Comparison of ENCODE assay signal across 28 mouse cellular contexts in genomic region chr3:55148091-55148490, GRCm38 (mm10). TPM values are rescaled to one million over a fixed set of nuclear protein-coding genes. Genes with fewer than 3 reads are reported as not detected.
DNase-seq lines count a peak whose midpoint lies in the region; ATAC-seq and TF ChIP-seq lines count a peak whose summit lies in the region.
"Had no signal": no experiment of that assay in that cellular context is flagged by ENCODE, and none has a peak within 500 bp of the region (broad histone marks: within the 10 kb centered on the region; RNA-seq: fewer than 3 reads in every experiment).

No protein-coding gene starts in this region.

- intact Hi-C loops in left cerebral cortex, postnatal 14 days (cut with DNase I) = no loop called here

- ATAC-seq in kidney, postnatal 0 days (replicated peaks; ENCODE audit: low FRiP score, low read depth) = no peak
- ATAC-seq in kidney, embryonic 15.5 days (replicated peaks; ENCODE audit: low FRiP score) = no peak
- ATAC-seq: forebrain, embryonic 15.5 days; intestine, embryonic 15.5 days; liver, postnatal 0 days had no signal

- H3K36me3 ChIP-seq in kidney, postnatal 0 days (ENCODE audit: insufficient read depth, low read length) = no peaks in the 10 kb centered on the region
- H3K36me3 ChIP-seq in kidney, embryonic 15.5 days = no peaks in the 10 kb centered on the region
- H3K36me3 ChIP-seq in embryonic facial prominence, embryonic 10.5 days (replicated peaks) = no peaks in the 10 kb centered on the region
- no peaks in the 10 kb centered on the region for H3K36me3 ChIP-seq in limb, embryonic 10.5 days
- H3K36me3 ChIP-seq: forebrain, embryonic 15.5 days; hindbrain, embryonic 13.5 days; intestine, embryonic 15.5 days had no signal

- no peak overlapping the region for H3K4me3 ChIP-seq in kidney, postnatal 0 days (replicated peaks; ENCODE audit: low read depth, low read length)
- H3K4me3 ChIP-seq in kidney, embryonic 15.5 days (replicated peaks) = no peak overlapping the region
- H3K4me3 ChIP-seq in embryonic facial prominence, embryonic 10.5 days = no peak overlapping the region
- no peak overlapping the region for H3K4me3 ChIP-seq in limb, embryonic 10.5 days
- H3K4me3 ChIP-seq: erythroblast, embryonic 14.5 days; forebrain, embryonic 15.5 days; hindbrain, embryonic 13.5 days; intestine, embryonic 15.5 days had no signal

- H3K9ac ChIP-seq in kidney, postnatal 0 days (ENCODE audit: low read depth, low read length) = no peak overlapping the region
- H3K9ac ChIP-seq in kidney, embryonic 15.5 days = no peak overlapping the region
- H3K9ac ChIP-seq: forebrain, embryonic 15.5 days; hindbrain, embryonic 13.5 days; intestine, embryonic 15.5 days; liver, postnatal 0 days had no signal

- no peaks in the 10 kb centered on the region for H3K27me3 ChIP-seq in kidney, postnatal 0 days (ENCODE audit: insufficient read depth, low read length)
- H3K27me3 ChIP-seq in kidney, embryonic 15.5 days = no peaks in the 10 kb centered on the region
- H3K27me3 ChIP-seq in embryonic facial prominence, embryonic 10.5 days (replicated peaks; ENCODE audit: low read depth, poor library complexity, severe bottlenecking) = no peaks in the 10 kb centered on the region
- no peaks in the 10 kb centered on the region for H3K27me3 ChIP-seq in limb, embryonic 10.5 days (ENCODE audit: low read depth, poor library complexity, severe bottlenecking)
- H3K27me3 ChIP-seq: forebrain, embryonic 15.5 days; hindbrain, embryonic 13.5 days; intestine, embryonic 15.5 days had no signal

- no peak overlapping the region for H3K27ac ChIP-seq in kidney, postnatal 0 days
- no peak overlapping the region for H3K27ac ChIP-seq in kidney, embryonic 15.5 days
- H3K27ac ChIP-seq in embryonic facial prominence, embryonic 10.5 days (replicated peaks) = peak overlapping the region; percentile 21; the same call in 1 of the 2 replicates
- peak overlapping the region; percentile 77 for H3K27ac ChIP-seq in limb, embryonic 10.5 days
- H3K27ac ChIP-seq: forebrain, embryonic 15.5 days; hindbrain, embryonic 13.5 days; intestine, embryonic 15.5 days had no signal

- H3K4me2 ChIP-seq in kidney, postnatal 0 days (ENCODE audit: low read length) = no peak overlapping the region
- no peak overlapping the region for H3K4me2 ChIP-seq in kidney, embryonic 15.5 days
- H3K4me2 ChIP-seq: forebrain, embryonic 15.5 days; hindbrain, embryonic 13.5 days; intestine, embryonic 15.5 days had no signal

- no peaks in the 10 kb centered on the region for H3K9me3 ChIP-seq in kidney, postnatal 0 days (replicated peaks; ENCODE audit: low read length)
- H3K9me3 ChIP-seq in kidney, embryonic 15.5 days (replicated peaks) = no peaks in the 10 kb centered on the region
- no peaks in the 10 kb centered on the region for H3K9me3 ChIP-seq in embryonic facial prominence, embryonic 10.5 days
- no peaks in the 10 kb centered on the region for H3K9me3 ChIP-seq in limb, embryonic 10.5 days (replicated peaks)
- H3K9me3 ChIP-seq: forebrain, embryonic 15.5 days; hindbrain, embryonic 13.5 days; intestine, embryonic 15.5 days had no signal

- TF ChIP-seq CTCF in kidney, postnatal 0 days (IDR thresholded peaks at IDR 0.05; ENCODE audit: low read depth) = no peak

- WGBS in kidney, postnatal 0 days = 20% methylated on average over 3 of the region's 3 CpGs
- 14% methylated on average over 3 of the region's 3 CpGs for WGBS in kidney, embryonic 15.5 days
- WGBS in embryonic facial prominence, embryonic 10.5 days = 20% methylated on average over 3 of the region's 3 CpGs
- 10% methylated on average over 3 of the region's 3 CpGs for WGBS in limb, embryonic 10.5 days

- DNase-seq in kidney, postnatal 0 days (ENCODE audit: low spot score) = peak; percentile 39
- peak; percentile 25 for DNase-seq in NIH3T3 (ENCODE audit: low read depth)
- peak; percentile 21 for DNase-seq in embryonic facial prominence, embryonic 10.5 days (ENCODE audit: low spot score)
- no peak for DNase-seq in limb, embryonic 10.5 days (ENCODE audit: low spot score)
- DNase-seq in left cerebral cortex, adult 11 months (ENCODE audit: low spot score) = no peak
- DNase-seq in right cerebral cortex, postnatal 4 days = no peak
- no peak for DNase-seq in left cerebral cortex, postnatal 14 days (ENCODE audit: low spot score in 2 of 2)
- DNase-seq: B cell, adult 2 months; cerebellum, adult 2 months; layer of hippocampus, adult 9-11 months; liver, postnatal 0 days; lung, postnatal 10 days; midbrain, embryonic 14.5 days; right cerebral cortex, adult 18-20 months; thymus, postnatal 36 days had no signal

- no peaks in the 10 kb centered on the region for H3K4me1 ChIP-seq in kidney, postnatal 0 days (replicated peaks; ENCODE audit: insufficient read depth, low read length)
- H3K4me1 ChIP-seq in kidney, embryonic 15.5 days = no peaks in the 10 kb centered on the region
- H3K4me1 ChIP-seq in embryonic facial prominence, embryonic 10.5 days = peaks cover 12% of the 10 kb centered on the region
- peaks cover 14% of the 10 kb centered on the region for H3K4me1 ChIP-seq in limb, embryonic 10.5 days
- H3K4me1 ChIP-seq: forebrain, embryonic 15.5 days; hindbrain, embryonic 13.5 days; intestine, embryonic 15.5 days had no signal

RNA-seq across cellular contexts. Expression of gene Ccdc169, which starts 11.0 kb away (rescaled TPM):
- 0.20 and 0.28 TPM in 2 replicates for polyA plus RNA-seq in kidney, postnatal 0 days (2015; fragmentation: Nextera tagmentation; extraction: Ambion mirVana)
- polyA plus RNA-seq in kidney, embryonic 15.5 days (2015; fragmentation: Nextera tagmentation; extraction: Ambion mirVana) = 0.05 TPM in 2 replicates
- not detected in 2 replicates for polyA plus RNA-seq in embryonic facial prominence, embryonic 10.5 days (2016; fragmentation: Nextera tagmentation; extraction: Ambion mirVana)
- 0.06 and 0.08 TPM in 2 replicates for polyA plus RNA-seq in limb, embryonic 10.5 days (2016; fragmentation: Nextera tagmentation; extraction: Ambion mirVana)
- under 1 TPM in 1 of 2 experiments, not detected in 1; 0.15 TPM for total RNA-seq in left cerebral cortex, postnatal 14 days (2021)
- total RNA-seq: adrenal gland, adult 18-20 months; megakaryocyte progenitor cell, adult 5-6 weeks had no signal
- polyA plus RNA-seq: erythroblast, embryonic 14.5 days; heart, embryonic 16.5 days; liver, adult 2 months; liver, postnatal 0 days; spleen, adult 2 months; stomach, embryonic 14.5 days had no signal

RNA-seq across cellular contexts. Expression of gene Sohlh2, which starts 33.7 kb away (rescaled TPM):
- not detected in 2 replicates for polyA plus RNA-seq in kidney, postnatal 0 days (2015; fragmentation: Nextera tagmentation; extraction: Ambion mirVana)
- 0.12 TPM in 1 of 2 replicates, not detected in the other for polyA plus RNA-seq in kidney, embryonic 15.5 days (2015; fragmentation: Nextera tagmentation; extraction: Ambion mirVana)
- polyA plus RNA-seq in embryonic facial prominence, embryonic 10.5 days (2016; fragmentation: Nextera tagmentation; extraction: Ambion mirVana) = not detected in 2 replicates
- polyA plus RNA-seq in limb, embryonic 10.5 days (2016; fragmentation: Nextera tagmentation; extraction: Ambion mirVana) = not detected in 2 replicates
- not detected for total RNA-seq in left cerebral cortex, postnatal 14 days (2021)
- total RNA-seq: adrenal gland, adult 18-20 months; common myeloid progenitor, adult 5-6 weeks; left cerebral cortex, postnatal 10 days; liver, adult 2 months; megakaryocyte progenitor cell, adult 5-6 weeks had no signal
- polyA plus RNA-seq: cerebellum, adult 2 months; erythroblast, embryonic 14.5 days; forebrain, embryonic 15.5 days; hindbrain, embryonic 13.5 days; liver, adult 2 months; liver, postnatal 0 days; midbrain, embryonic 14.5 days; spleen, adult 2 months; stomach, embryonic 14.5 days had no signal

RNA-seq across cellular contexts. Expression of gene Spg20, which starts 36.2 kb away (rescaled TPM):
- 29.5 and 33.3 TPM in 2 replicates for polyA plus RNA-seq in kidney, postnatal 0 days (2015; fragmentation: Nextera tagmentation; extraction: Ambion mirVana)
- polyA plus RNA-seq in kidney, embryonic 15.5 days (2015; fragmentation: Nextera tagmentation; extraction: Ambion mirVana) = 47.8 and 48.4 TPM in 2 replicates
- polyA plus RNA-seq in embryonic facial prominence, embryonic 10.5 days (2016; fragmentation: Nextera tagmentation; extraction: Ambion mirVana) = 72.1 and 75.9 TPM in 2 replicates
- 72.5 and 88.5 TPM in 2 replicates for polyA plus RNA-seq in limb, embryonic 10.5 days (2016; fragmentation: Nextera tagmentation; extraction: Ambion mirVana)
- 10 to 100 TPM; 16.5 to 17.0 TPM for total RNA-seq in left cerebral cortex, postnatal 14 days (2021)

Comparison
In these comparisons a context has a peak if more than half of its experiments do, and no peak if none do; other contexts are left out.
1. DNase-seq: peak in kidney, postnatal 0 days (single experiment), NIH3T3 (single experiment) and embryonic facial prominence, embryonic 10.5 days (single experiment); none in limb, embryonic 10.5 days (single experiment), left cerebral cortex, adult 11 months (single experiment), right cerebral cortex, postnatal 4 days (single experiment) and left cerebral cortex, postnatal 14 days (0 of 2).
2. H3K27ac ChIP-seq: peak in embryonic facial prominence, embryonic 10.5 days (single experiment) and limb, embryonic 10.5 days (single experiment); none in kidney, postnatal 0 days (single experiment) and kidney, embryonic 15.5 days (single experiment).